ENCODE assay signal across 7 mouse cellular contexts in the genomic region with DNA sequence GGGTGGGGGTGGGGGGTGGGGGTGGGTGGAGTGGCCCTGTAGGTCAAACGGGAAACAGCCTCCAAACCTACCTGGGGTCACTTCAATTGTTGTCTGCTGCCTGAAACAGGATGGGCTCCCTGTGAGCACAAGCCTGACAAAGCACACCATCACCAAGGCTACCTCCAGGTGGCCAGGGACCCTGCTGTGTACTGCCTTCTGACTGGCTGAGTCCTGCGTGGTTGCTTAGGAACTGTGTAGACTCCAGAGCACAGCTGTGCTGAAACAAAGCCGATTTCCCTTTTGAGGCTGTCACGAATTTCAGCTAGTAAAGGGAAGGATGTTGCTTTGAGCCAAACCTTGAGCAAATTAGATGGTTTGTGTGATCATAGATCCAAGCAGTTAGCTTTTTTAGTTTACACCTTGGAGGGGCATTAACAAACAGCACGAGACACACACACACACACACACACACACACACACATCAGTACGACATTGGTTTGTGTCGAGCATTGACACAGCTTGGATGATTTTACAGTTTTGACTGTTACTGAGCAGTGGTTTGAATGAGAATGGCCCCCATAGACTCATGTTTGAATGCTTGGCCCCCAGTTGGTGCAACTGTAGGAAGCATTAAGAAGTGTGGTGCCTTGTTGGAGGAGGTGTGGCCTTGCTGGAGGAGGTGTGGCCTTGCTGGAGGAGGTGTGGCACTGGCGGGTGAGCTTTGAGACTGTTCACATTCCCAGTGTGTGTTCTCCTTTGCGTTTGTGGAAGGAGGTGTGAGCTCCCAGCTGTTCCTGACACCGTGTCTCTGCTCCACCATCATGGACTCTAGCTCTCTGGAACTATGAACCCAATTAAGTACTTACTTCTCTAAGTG. TPM values are rescaled to one million over a fixed set of nuclear protein-coding genes. Genes with fewer than 3 reads are reported as not detected.
DNase-seq lines count a peak whose midpoint lies in the region; ATAC-seq and TF ChIP-seq lines count a peak whose summit lies in the region.

No protein-coding gene starts in this region.

- ATAC-seq in midbrain, embryonic 13.5 days = peak; percentile 100
- ATAC-seq in activated CD4-positive, CD25-positive, alpha-beta regulatory T cell, adult 4 months = no peak

- intact Hi-C loops in left cerebral cortex, adult 2 months (cut with DNase I) = loop anchor here (2.0 kb wide), 1 partner anchor 63 kb away; no protein-coding TSS in a partner anchor

- peak overlapping the region; percentile 53; the same call in 1 of the 2 replicates for H3K9ac ChIP-seq in ES-E14 (ENCODE audit: insufficient read depth, low read depth, low read length, poor library complexity, severe bottlenecking)
- no peak overlapping the region; the same call in 1 of the 2 replicates for H3K9ac ChIP-seq in midbrain, embryonic 13.5 days (replicated peaks)

- no peak for TF ChIP-seq CTCF in brain, embryonic 14.5 days (IDR thresholded peaks at IDR 0.05; ENCODE audit: borderline replicate concordance, extremely low read depth, insufficient read depth, insufficient read length)
- peak; percentile 2; the same call in 1 of the 2 replicates for TF ChIP-seq CTCF in left cerebral cortex, adult 2 months (IDR thresholded peaks at IDR 0.05)
- TF ChIP-seq CTCF in thymus, adult 2 months (IDR thresholded peaks at IDR 0.05; ENCODE audit: borderline replicate concordance, control insufficient read depth, extremely low read depth, insufficient read depth, low read length, poor library complexity) = no peak

- peak overlapping the region; percentile 98 for H3K27ac ChIP-seq in ES-E14 (ENCODE audit: insufficient read depth, low read depth, low read length, poor library complexity, severe bottlenecking)
- H3K27ac ChIP-seq in left cerebral cortex, adult 2 months = peak overlapping the region; percentile 69
- peak overlapping the region; percentile 93 for H3K27ac ChIP-seq in midbrain, embryonic 13.5 days
- H3K27ac ChIP-seq in thymus, adult 2 months (ENCODE audit: control insufficient read depth, insufficient read depth, low read length) = peak overlapping the region; percentile 66

- H3K4me3 ChIP-seq in ES-E14 (ENCODE audit: insufficient read depth in 1 of 2, low read depth in 1 of 2, low read length in 2 of 2, poor library complexity in 1 of 2, severe bottlenecking in 1 of 2) = peak overlapping the region; percentile 41 to 47; a peak in 3 of 4 replicates
- H3K4me3 ChIP-seq in left cerebral cortex, adult 2 months = no peak overlapping the region
- H3K4me3 ChIP-seq in midbrain, embryonic 13.5 days (replicated peaks) = peak overlapping the region; percentile 10
- no peak overlapping the region for H3K4me3 ChIP-seq in thymus, adult 2 months (ENCODE audit: control insufficient read depth, insufficient read depth, low read length)

- in situ Hi-C loops in ES-E14 (cut with MboI; ENCODE audit: low sequenced_read_pairs in 2 of 2, unreplicated experiment in 2 of 2) = loop anchor here in 1 of 2 experiments (25.0 kb wide), 1 partner anchor 390 kb away; a partner anchor contains a TSS

- H3K36me3 ChIP-seq in ES-E14 (ENCODE audit: control insufficient read depth, insufficient read depth, low read length, poor library complexity, severe bottlenecking) = no peaks in the 10 kb centered on the region
- no peaks in the 10 kb centered on the region for H3K36me3 ChIP-seq in midbrain, embryonic 13.5 days
- no peaks in the 10 kb centered on the region for H3K36me3 ChIP-seq in thymus, adult 2 months (ENCODE audit: control insufficient read depth, insufficient read depth, low read length)

- H3K27me3 ChIP-seq in midbrain, embryonic 13.5 days = no peaks in the 10 kb centered on the region
- no peaks in the 10 kb centered on the region for H3K27me3 ChIP-seq in thymus, adult 2 months (ENCODE audit: control insufficient read depth, insufficient read depth, low read length)

- under 1% methylated on average over 10 of the region's 10 CpGs for WGBS in midbrain, embryonic 13.5 days
- 13% methylated on average over 10 of the region's 10 CpGs for WGBS in thymus, adult 2 months

- TF ChIP-seq POLR2A in brain, embryonic 14.5 days (IDR thresholded peaks at IDR 0.05; ENCODE audit: borderline replicate concordance, extremely low read depth, insufficient read depth, insufficient read length, poor library complexity, severe bottlenecking) = peak; percentile 31; the same call in 1 of the 2 replicates
- no peak for TF ChIP-seq POLR2A in thymus, adult 2 months (IDR thresholded peaks at IDR 0.05; ENCODE audit: control insufficient read depth, extremely low read depth, insufficient read depth, low read length, poor library complexity)

- no peaks in the 10 kb centered on the region for H3K9me3 ChIP-seq in ES-E14 (ENCODE audit: control insufficient read depth, insufficient read depth, low read depth, low read length)
- no peaks in the 10 kb centered on the region for H3K9me3 ChIP-seq in midbrain, embryonic 13.5 days

- H3K4me2 ChIP-seq in midbrain, embryonic 13.5 days (replicated peaks) = peak overlapping the region; percentile 44

- peaks cover 15 to 23% of the 10 kb centered on the region in 2 experiments for H3K4me1 ChIP-seq in ES-E14 (ENCODE audit: control insufficient read depth in 2 of 2, insufficient read depth in 2 of 2, low read length in 2 of 2, poor library complexity in 1 of 2)
- H3K4me1 ChIP-seq in midbrain, embryonic 13.5 days (replicated peaks) = peaks cover 27% of the 10 kb centered on the region
- H3K4me1 ChIP-seq in thymus, adult 2 months (replicated peaks; ENCODE audit: control insufficient read depth, insufficient read depth, low read length) = peaks cover 9% of the 10 kb centered on the region

- peak; percentile 89 for DNase-seq in ES-E14 (ENCODE audit: low read depth, low spot score)
- peak; percentile 96 for DNase-seq in brain, embryonic 14.5 days (ENCODE audit: low read depth)
- DNase-seq in frontal cortex, postnatal 14 days (ENCODE audit: low spot score in 2 of 2) = peak; percentile 48 to 66
- peak; percentile 51 to 70 for DNase-seq in left cerebral cortex, adult 2 months (ENCODE audit: extremely low spot score in 1 of 2, low spot score in 2 of 2)
- peak; percentile 52 for DNase-seq in thymus, adult 2 months

TF ChIP-seq in ES-E14, 5 proteins besides CTCF, POLR2A, EP300 and RAD21:
- TF ChIP-seq HCFC1 (IDR thresholded peaks at IDR 0.05; ENCODE audit: borderline replicate concordance, insufficient read depth, low read length) (no peak), CHD2 (IDR thresholded peaks at IDR 0.05; ENCODE audit: low read depth, low read length) (no peak; the same call in 1 of the 2 replicates), MAFK (IDR thresholded peaks at IDR 0.05; ENCODE audit: insufficient read depth, low read depth, low read length) (0 out of 2 replicates have a peak, but pooled peaks have one; percentile 2)

RNA-seq across cellular contexts. Expression of a gene that starts 11.8 kb away (rescaled TPM):
- total RNA-seq in ES-E14 (2012; rRNA removed) = 0.16 TPM in 1 of 2 replicates, not detected in the other
- 0.03 and 0.04 TPM in 2 replicates for polyA plus RNA-seq in brain, embryonic 14.5 days (2012; rRNA removed)
- total RNA-seq in left cerebral cortex, adult 2 months (2021) = under 1 TPM; 0.09 to 0.19 TPM
- not detected in 2 replicates for polyA plus RNA-seq in midbrain, embryonic 13.5 days (2015; fragmentation: Nextera tagmentation; extraction: Ambion mirVana)
- 0.23 and 0.28 TPM in 2 replicates for polyA plus RNA-seq in thymus, adult 2 months (2012; rRNA removed)
- not detected for polyA plus RNA-seq in activated CD4-positive, CD25-positive, alpha-beta regulatory T cell, adult 4 months (2017; shearing (Covaris generic))

Comparison
In these comparisons a context has a peak if more than half of its experiments do, and no peak if none do; other contexts are left out.
1. H3K4me3 ChIP-seq: peak in ES-E14 (2 of 2) and midbrain, embryonic 13.5 days (single experiment); none in left cerebral cortex, adult 2 months (single experiment) and thymus, adult 2 months (single experiment).
2. Peak in every context shown above with its lines, with median percentiles within 50 percentile points of each other: DNase-seq and H3K27ac ChIP-seq.